Mouse (Mus musculus) C2C12 (cell line): ENCODE measurements around the gene Atg2a. TPM values are rescaled to one million over a fixed set of nuclear protein-coding genes. Genes with fewer than 3 reads are reported as not detected.
"Not testable (repeated sequence)": the region's sequence is repeated elsewhere in the genome, so short reads cannot be mapped to it uniquely, and the experiment has no call there.

ENCODE experiments used
- H3K27me3 ChIP-seq: one replicate; pipeline ENCODE4 v1.6.1; 2011; ENCODE audit not compliant: control insufficient read depth, insufficient read depth, insufficient read length
- H3K36me3 ChIP-seq: one replicate; pipeline ENCODE4 v1.6.1; 2011; ENCODE audit not compliant: control insufficient read depth, insufficient read depth
- H3K4me3 ChIP-seq: one replicate; pipeline ENCODE4 v1.5.1; 2011; ENCODE audit warnings: mild to moderate bottlenecking, control low read depth; ENCODE audit not compliant: poor library complexity, insufficient read depth, severe bottlenecking
- H3K79me2 ChIP-seq: one replicate; pipeline ENCODE4 v1.6.1; 2011; ENCODE audit not compliant: control insufficient read depth, insufficient read depth
- H3K79me3 ChIP-seq: one replicate; pipeline ENCODE4 v1.6.1; 2011; ENCODE audit warnings: low read depth, control low read depth
- H3ac ChIP-seq: one replicate; pipeline ENCODE3; 2011; ENCODE audit warnings: low read depth; ENCODE audit not compliant: control insufficient read depth, insufficient read length
- CEBPB ChIP-seq: IDR thresholded peaks from one replicate; pipeline ENCODE4 v1.6.1; 2011; ENCODE audit warnings: low read depth, mild to moderate bottlenecking, control low read depth, moderate library complexity
- CTCF ChIP-seq: IDR thresholded peaks from one replicate; pipeline ENCODE4 v1.5.1; 2011; ENCODE audit not compliant: control insufficient read depth, insufficient read depth, insufficient read length
- FOSL1 ChIP-seq: IDR thresholded peaks from one replicate; pipeline ENCODE4 v1.8.0; 2011; ENCODE audit warnings: mild to moderate bottlenecking, low read length; ENCODE audit not compliant: poor library complexity, insufficient read depth, severe bottlenecking
- MAX ChIP-seq: IDR thresholded peaks from one replicate; pipeline ENCODE4 v1.6.1; 2011; ENCODE audit warnings: mild to moderate bottlenecking, control low read depth
- MYOD1 ChIP-seq: IDR thresholded peaks from one replicate; pipeline ENCODE4 v1.6.1; 2011; ENCODE audit warnings: low read depth; ENCODE audit not compliant: control insufficient read depth, insufficient read length
- MYOG ChIP-seq: IDR thresholded peaks from one replicate; pipeline ENCODE4 v1.6.1; 2011; ENCODE audit not compliant: control insufficient read depth, insufficient read length; ENCODE audit errors: extremely low read depth
- USF1 ChIP-seq: IDR thresholded peaks from one replicate; pipeline ENCODE4 v1.6.1; 2011; ENCODE audit warnings: low read depth, mild to moderate bottlenecking, control low read depth, moderate library complexity
- polyA plus RNA-seq: library from polyadenylated mRNA; unstranded; fragments of >200 nt; fragmentation: generic; extraction: Trizol; gene quantifications from one replicate; pipeline ENCODE4 v1.2.1, GENCODE M21; 2012; ENCODE audit warnings: missing spikeins

Atg2a gene
- polyA plus RNA-seq, 1 experiment, result 10.3 TPM

DNA sequence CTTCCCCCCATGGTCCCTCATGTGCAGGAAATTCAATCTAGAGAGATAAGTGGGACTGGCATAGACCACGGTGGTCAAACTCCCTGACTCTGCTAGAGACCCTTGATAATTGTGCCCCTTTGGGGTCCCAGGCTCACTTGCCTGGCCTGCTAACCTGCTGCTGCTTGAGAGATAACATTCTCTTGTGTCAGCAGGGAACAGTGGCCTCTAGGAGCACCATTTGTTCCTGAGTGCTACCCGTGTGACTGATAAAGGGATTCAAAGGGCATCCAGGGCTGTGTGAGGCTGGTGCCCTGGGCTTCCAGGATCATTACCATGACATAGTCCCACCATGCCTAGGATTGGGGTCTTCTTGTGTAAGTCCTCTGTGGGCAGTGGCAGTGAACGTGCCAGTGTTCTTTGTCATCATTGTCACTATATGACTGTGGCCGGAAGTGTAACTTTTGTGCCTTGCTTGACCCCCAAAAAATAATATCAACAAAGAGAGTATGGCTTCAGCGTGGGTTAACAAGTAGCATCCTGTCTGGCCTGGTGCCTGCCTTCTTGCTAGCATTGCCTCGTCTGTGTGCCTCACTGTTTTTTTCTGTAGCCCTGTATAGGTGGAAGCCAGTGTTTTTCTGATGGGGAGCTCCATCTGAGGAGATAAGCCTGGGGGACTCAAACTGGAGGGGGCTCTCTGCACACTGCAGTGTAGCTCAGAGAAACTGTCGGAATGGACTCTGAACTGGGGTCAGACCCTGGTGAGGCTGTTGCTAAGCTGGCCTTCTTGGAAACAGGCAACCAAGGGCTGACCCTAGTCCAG is 44.4 kb downstream of the Atg2a start:
- Histone ChIP-seq H3K4me3 (no peak overlapping the region), H3K79me2 (peaks cover 100% of the 10 kb centered on the region), H3K36me3 (peaks cover 85% of the 10 kb centered on the region), H3K27me3 (no peaks in the 10 kb centered on the region), H3K79me3 (peaks cover 74% of the 10 kb centered on the region), H3ac (no peak overlapping the region)
- TF ChIP-seq FOSL1 (no peak), MYOD1 (no peak), USF1 (no peak), CEBPB (no peak), CTCF (no peak), MAX (no peak), MYOG (no peak)

DNA sequence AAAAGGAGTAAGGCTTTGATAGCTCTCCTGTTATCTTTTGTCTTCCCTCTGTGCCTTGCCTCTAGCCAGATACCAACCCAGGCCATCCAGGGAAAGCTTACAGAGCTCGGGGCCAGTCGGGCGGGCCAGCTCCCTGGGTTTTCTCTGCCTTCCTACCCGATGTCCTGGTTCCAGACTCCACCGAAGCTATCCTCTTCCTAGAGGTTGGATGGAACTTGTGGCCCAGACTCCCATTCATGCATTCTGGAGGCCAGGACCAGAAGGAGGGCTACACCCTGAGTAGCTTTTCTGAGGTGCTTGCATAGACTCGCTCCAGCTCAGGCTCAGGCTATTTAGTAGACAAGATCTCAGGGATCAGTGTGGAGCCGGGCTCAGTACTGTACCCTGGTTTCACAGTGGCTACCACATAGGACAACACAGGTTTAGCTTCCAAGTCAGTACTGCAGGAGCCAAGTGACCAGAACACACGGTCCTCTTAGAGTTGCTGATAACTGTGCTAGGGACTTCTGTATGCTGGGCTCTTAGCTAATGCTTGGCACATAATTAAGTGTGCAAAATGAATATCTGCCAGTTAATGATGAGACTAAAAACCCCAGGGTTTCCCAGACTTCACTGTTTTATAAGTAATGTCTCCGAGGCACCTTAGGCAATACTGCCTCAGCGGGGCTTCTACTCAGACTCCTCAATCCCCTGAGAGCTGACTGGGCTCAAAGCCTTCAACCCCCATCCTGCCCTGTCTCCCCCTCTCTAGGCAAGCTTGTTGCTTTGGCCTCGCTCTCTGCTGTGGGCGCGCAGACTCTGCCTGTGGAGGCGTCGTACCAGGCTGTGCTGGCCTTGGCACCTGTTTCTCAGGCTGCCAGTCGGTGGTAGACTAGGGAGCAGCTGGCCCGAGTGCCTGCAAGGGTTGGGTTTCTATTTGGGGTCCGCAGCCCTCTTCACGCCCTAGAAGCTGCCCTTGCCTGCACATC is 45.2 kb downstream of the Atg2a start:
- Histone ChIP-seq H3ac (no peak overlapping the region), H3K79me3 (peaks cover 66% of the 10 kb centered on the region), H3K36me3 (peaks cover 78% of the 10 kb centered on the region), H3K27me3 (no peaks in the 10 kb centered on the region), H3K79me2 (peaks cover 100% of the 10 kb centered on the region), H3K4me3 (no peak overlapping the region)
- TF ChIP-seq USF1, result no peak

DNA sequence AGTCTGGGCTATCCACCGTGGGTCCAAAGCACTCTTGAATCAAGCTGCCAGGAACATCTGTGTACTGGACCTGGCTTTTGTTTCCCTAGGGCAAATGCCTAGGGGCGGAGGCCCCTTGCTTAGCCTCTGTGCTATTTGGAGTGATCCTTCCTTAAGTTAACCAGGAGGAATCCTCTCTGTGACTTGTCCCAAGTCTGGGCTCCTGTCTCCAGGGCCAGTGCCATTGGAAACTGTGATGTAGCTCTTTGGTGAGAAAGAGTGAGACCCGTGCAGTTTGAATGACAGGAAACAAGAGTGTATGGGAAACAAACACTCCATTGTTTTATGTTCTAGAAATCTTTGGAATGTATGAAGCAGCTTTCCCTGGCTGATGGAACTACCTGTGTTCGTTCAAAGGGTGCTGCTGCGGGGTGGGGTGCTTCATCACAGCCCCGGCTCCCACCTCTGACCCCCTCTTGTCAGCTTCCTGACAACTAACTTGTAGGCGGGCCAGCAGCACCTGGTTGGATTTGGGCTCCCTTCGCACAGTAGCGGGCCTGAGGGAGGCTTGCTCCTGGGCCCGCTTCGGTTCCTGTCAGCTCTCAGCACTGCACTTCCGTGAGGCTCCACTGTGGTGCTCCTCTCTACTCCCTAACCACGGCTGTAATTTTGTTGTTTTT is 46.9 kb downstream of the Atg2a start:
- H3K79me2 ChIP-seq, result peaks cover 100% of the 10 kb centered on the region
- no peaks in the 10 kb centered on the region for H3K27me3 ChIP-seq
- H3ac ChIP-seq, result no peak overlapping the region
- H3K4me3 ChIP-seq, result no peak overlapping the region
- TF ChIP-seq MYOG (no peak), CEBPB (no peak)
- peaks cover 65% of the 10 kb centered on the region for H3K79me3 ChIP-seq
- H3K36me3 ChIP-seq, result peaks cover 77% of the 10 kb centered on the region

- Histone ChIP-seq H3K36me3 (peaks cover 77% of the 10 kb centered on the region), H3K79me3 (peaks cover 55% of the 10 kb centered on the region), H3K4me3 (no peak overlapping the region), H3ac (no peak overlapping the region), H3K27me3 (no peaks in the 10 kb centered on the region), H3K79me2 (peaks cover 97% of the 10 kb centered on the region)
- TF ChIP-seq MAX, result no peak
- TF ChIP-seq CTCF, result no peak
- no peak for TF ChIP-seq MYOD1
- TF ChIP-seq CEBPB, result no peak
- no peak for TF ChIP-seq FOSL1
- TF ChIP-seq USF1, result no peak
- TF ChIP-seq MYOG, result no peak
Observed at GRCm38 (mm10) chr19:6289696-6290238, 48.3 kb downstream of the Atg2a start.

GRCm38 (mm10) chr19:6290720-6291116 is 49.2 kb downstream of the Atg2a start:
- H3K79me3 ChIP-seq, result peaks cover 48% of the 10 kb centered on the region
- H3K4me3 ChIP-seq, H3ac ChIP-seq, H3K27me3 ChIP-seq: not testable (repeated sequence)
- peaks cover 97% of the 10 kb centered on the region for H3K79me2 ChIP-seq
- H3K36me3 ChIP-seq, result peaks cover 77% of the 10 kb centered on the region
